Comparison of ENCODE assay signal across 9 mouse cellular contexts in genomic region chr9:59036732-59037341, GRCm38 (mm10). TPM values are rescaled to one million over a fixed set of nuclear protein-coding genes. Genes with fewer than 3 reads are reported as not detected.
A peak's percentile ranks its signal among the peaks of the same experiment; 100 is the strongest.
DNase-seq lines count a peak whose midpoint lies in the region; ATAC-seq and TF ChIP-seq lines count a peak whose summit lies in the region.
"Had no signal": no experiment of that assay in that cellular context is flagged by ENCODE, and none has a peak within 500 bp of the region (broad histone marks: within the 10 kb centered on the region; RNA-seq: fewer than 3 reads in every experiment).

No protein-coding gene starts in this region.

- POLR2A ChIA-PET in Patski (lab: Charles Lee): interaction anchor here (1.4 kb wide), 1 partner anchor 41 kb away, joined by 3 read pairs; no protein-coding TSS in a partner anchor

- no peak for TF ChIP-seq EP300 in liver, postnatal 0 days (IDR thresholded peaks at IDR 0.05; ENCODE audit: low read depth)

- no peaks in the 10 kb centered on the region for H3K27me3 ChIP-seq in Patski
- H3K27me3 ChIP-seq in hindbrain, embryonic 12.5 days: no peaks in the 10 kb centered on the region
- peaks cover 24% of the 10 kb centered on the region for H3K27me3 ChIP-seq in liver, postnatal 0 days (ENCODE audit: insufficient read depth, low read length)

- CTCF ChIA-PET in Patski (lab: Charles Lee): interaction anchor here (1.0 kb wide), 1 partner anchor 17 kb away, joined by 3 read pairs; no protein-coding TSS in a partner anchor

- peak overlapping the region; percentile 93 for H3K4me3 ChIP-seq in layer of hippocampus, adult 2 months
- peak overlapping the region; percentile 94 for H3K4me3 ChIP-seq in hindbrain, embryonic 12.5 days
- peak overlapping the region; percentile 71 for H3K4me3 ChIP-seq in liver, postnatal 0 days (ENCODE audit: low read depth, low read length)

- peaks cover 20% of the 10 kb centered on the region for H3K4me1 ChIP-seq in hindbrain, embryonic 12.5 days
- 0 out of 2 replicates have a peak, but pooled peaks cover 2% of the 10 kb centered on the region for H3K4me1 ChIP-seq in liver, postnatal 0 days (ENCODE audit: insufficient read depth)

- under 1% methylated on average over 49 of the region's 56 CpGs for WGBS in hindbrain, embryonic 12.5 days
- WGBS in liver, postnatal 0 days (ENCODE audit: insufficient replicate concordance): under 1% methylated on average over 56 of the region's 56 CpGs

- peak overlapping the region; percentile 60 for H3K4me2 ChIP-seq in hindbrain, embryonic 12.5 days (replicated peaks)
- peak overlapping the region; percentile 85 for H3K4me2 ChIP-seq in liver, postnatal 0 days (ENCODE audit: low read depth, low read length)

- ATAC-seq in Patski: peak; percentile 14
- peak; percentile 66 for ATAC-seq in hindbrain, embryonic 12.5 days (ENCODE audit: low FRiP score)
- peak; percentile 19 for ATAC-seq in liver, postnatal 0 days

- H3K36me3 ChIP-seq in hindbrain, embryonic 12.5 days: no peaks in the 10 kb centered on the region
- no peaks in the 10 kb centered on the region for H3K36me3 ChIP-seq in liver, postnatal 0 days (replicated peaks; ENCODE audit: insufficient read depth, low read length)

- peak in 1 of 2 experiments; percentile 26 for DNase-seq in layer of hippocampus, adult 2 months (ENCODE audit: low spot score in 2 of 2)
- no peak for DNase-seq in layer of hippocampus, postnatal 14 days (ENCODE audit: low spot score in 2 of 2)
- DNase-seq in Patski (ENCODE audit: low read depth, low spot score): peak; percentile 13
- DNase-seq in embryo, embryonic 11.5 days (ENCODE audit: low read depth, low spot score): peak; percentile 24
- no peak for DNase-seq in liver, postnatal 0 days
- peak; percentile 82 for DNase-seq in testis, postnatal 10 days (ENCODE audit: low spot score)
- no peak for DNase-seq in ovary, postnatal 10 days (ENCODE audit: low spot score)

- H3K9me3 ChIP-seq in hindbrain, embryonic 12.5 days (replicated peaks): no peaks in the 10 kb centered on the region
- no peaks in the 10 kb centered on the region; the same call in 1 of the 2 replicates for H3K9me3 ChIP-seq in liver, postnatal 0 days (ENCODE audit: low read length)

- H3K27ac ChIP-seq in layer of hippocampus, adult 2 months: peak overlapping the region; percentile 98
- H3K27ac ChIP-seq in hindbrain, embryonic 12.5 days: peak overlapping the region; percentile 100
- peak overlapping the region; percentile 93 for H3K27ac ChIP-seq in liver, postnatal 0 days (ENCODE audit: low read depth)
- H3K27ac ChIP-seq: macrophage had no signal

- in situ Hi-C loops in Patski (cut with MboI; ENCODE audit: low pct_unique_long_range_greater_than_20kb): no loop called here

- no peak for TF ChIP-seq CTCF in layer of hippocampus, adult 2 months (conservative IDR thresholded peaks at IDR 0.05)
- TF ChIP-seq CTCF in Patski (IDR thresholded peaks at IDR 0.05): no peak
- TF ChIP-seq CTCF in liver, postnatal 0 days (IDR thresholded peaks at IDR 0.05; ENCODE audit: low read depth): no peak

- peak overlapping the region; percentile 95 for H3K9ac ChIP-seq in hindbrain, embryonic 12.5 days
- H3K9ac ChIP-seq in liver, postnatal 0 days (replicated peaks): peak overlapping the region; percentile 79

RNA-seq across cellular contexts. Expression of gene Neo1, which starts 0.6 kb away (rescaled TPM):
- 10 to 100 TPM; 78.8 to 81.5 TPM for total RNA-seq in layer of hippocampus, adult 2 months (2021)
- total RNA-seq in layer of hippocampus, postnatal 14 days (2021): 100 to 1,000 TPM; 112 to 116 TPM
- 49.0 TPM for polyA plus RNA-seq in Patski (2021)
- 62.7 and 66.0 TPM in 2 replicates for polyA plus RNA-seq in hindbrain, embryonic 12.5 days (2016; fragmentation: Nextera tagmentation; extraction: Ambion mirVana)
- 1.2 and 1.5 TPM in 2 replicates for polyA plus RNA-seq in liver, postnatal 0 days (2015; fragmentation: Nextera tagmentation; extraction: Ambion mirVana)

Comparison
In these comparisons a context has a peak if more than half of its experiments do, and no peak if none do; other contexts are left out.
1. DNase-seq: peak in Patski (single experiment), embryo, embryonic 11.5 days (single experiment) and testis, postnatal 10 days (single experiment); none in layer of hippocampus, postnatal 14 days (0 of 2), liver, postnatal 0 days (single experiment) and ovary, postnatal 10 days (single experiment).
2. ATAC-seq: peak in every context shown above with its lines; median percentile 66 in hindbrain, embryonic 12.5 days; 19 in liver, postnatal 0 days; 14 in Patski.
3. RNA of gene Neo1, which starts 0.6 kb away (polyA plus RNA-seq): 62.7 to 66.0 TPM in hindbrain, embryonic 12.5 days and 49.0 TPM in Patski (single experiment); 1.2 to 1.5 TPM in liver, postnatal 0 days; every median in the first group is over 10 times any median in the second.
4. Peak in every context shown above with its lines, with median percentiles within 50 percentile points of each other: H3K27ac ChIP-seq and H3K4me3 ChIP-seq.